Mouse (Mus musculus): ENCODE measurements around the gene Sept9.
A peak's percentile ranks its signal among the peaks of the same experiment; 100 is the strongest.

The Sept9 gene

DNA sequence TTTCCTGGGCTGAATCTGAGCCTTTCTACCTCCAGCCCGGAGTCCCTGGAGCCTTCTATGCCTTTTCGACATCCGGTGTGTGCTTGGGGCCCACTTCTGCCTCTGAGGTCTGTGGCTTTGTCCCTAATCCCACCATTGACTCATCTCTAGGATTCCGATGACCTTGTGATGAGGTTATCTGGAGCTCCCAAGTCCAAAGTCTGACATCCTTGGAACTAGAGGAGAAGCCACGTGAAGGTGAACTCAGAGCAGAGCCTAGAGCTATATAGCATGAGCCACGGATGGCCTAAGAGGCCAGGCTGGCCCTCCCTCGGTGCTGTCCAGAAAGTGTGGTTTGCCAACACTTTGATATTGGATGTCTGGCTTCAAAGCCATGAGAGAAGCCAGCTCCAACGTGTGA is 23.4 kb downstream of the Sept9 start:
- no peak for DNase-seq

- no peak for DNase-seq
Measured at GRCm38 (mm10) chr11:117224804-117225203, 25.3 kb downstream of the Sept9 start.

DNA sequence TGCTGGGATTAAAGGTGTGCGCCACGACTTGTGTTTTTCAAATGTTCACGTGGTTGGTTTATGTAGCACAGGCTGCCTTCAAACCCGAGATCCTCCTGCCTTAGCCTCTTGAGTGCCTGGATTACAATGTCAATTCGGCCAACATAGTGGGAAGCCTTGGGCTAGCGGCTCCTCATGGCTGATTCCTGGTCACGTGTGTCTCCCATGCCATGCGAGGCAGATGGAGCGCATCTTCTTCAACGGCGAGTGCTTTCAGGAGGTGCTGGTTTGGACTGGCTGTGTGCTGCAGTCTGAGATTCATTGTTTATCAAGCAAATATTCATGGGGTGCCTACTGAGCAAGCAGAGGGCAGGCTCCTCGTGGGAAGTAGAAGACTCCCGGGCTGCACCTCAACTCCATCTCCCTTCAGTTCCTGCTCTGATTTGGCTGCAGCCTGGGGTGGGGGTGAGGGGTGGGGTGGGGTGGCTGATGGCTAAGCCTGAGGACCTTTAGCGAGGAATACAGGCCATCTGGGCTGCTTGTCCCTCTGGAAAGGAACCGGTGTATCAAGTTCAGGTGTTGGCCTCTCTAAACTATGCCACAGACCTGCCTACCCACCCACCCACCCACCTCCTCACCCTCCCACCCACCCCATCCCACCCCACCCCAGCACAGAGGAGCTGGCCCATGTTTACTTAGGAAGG is 26.2 kb downstream of the Sept9 start:
- no peak for DNase-seq

- no peak for DNase-seq
Measured at GRCm38 (mm10) chr11:117226214-117226535, 26.7 kb downstream of the Sept9 start.

GRCm38 (mm10) chr11:117228139-117228538 is 28.7 kb downstream of the Sept9 start:
- no peak for DNase-seq

GRCm38 (mm10) chr11:117231551-117231950 is 32.1 kb downstream of the Sept9 start:
- DNase-seq = peak; percentile 27 to 41

- DNase-seq = peak; percentile 67 to 71
Measured at GRCm38 (mm10) chr11:117232032-117232431, 32.6 kb downstream of the Sept9 start.

- no peak for DNase-seq
Measured at GRCm38 (mm10) chr11:117232886-117233458, 33.5 kb downstream of the Sept9 start.

DNA sequence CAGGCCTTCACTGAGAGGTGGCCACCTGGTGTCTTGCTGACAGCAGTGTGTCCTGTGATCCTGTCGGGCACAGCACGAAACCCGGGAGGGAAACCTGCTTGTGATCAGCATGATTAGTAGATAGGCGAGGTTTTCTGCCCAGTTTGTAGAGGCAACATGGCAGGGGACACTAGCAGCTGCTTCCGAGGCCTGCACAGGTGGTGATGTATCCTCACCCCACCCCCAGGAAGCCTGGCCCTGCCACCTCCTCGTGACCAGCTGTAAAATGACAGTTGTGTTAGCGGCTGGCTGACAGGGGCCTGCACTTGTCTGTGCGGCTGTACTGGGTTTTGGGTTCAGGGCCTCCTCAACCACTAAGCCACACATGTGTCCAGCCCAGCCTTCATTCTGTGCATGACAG is 34.4 kb downstream of the Sept9 start:
- DNase-seq = no peak

GRCm38 (mm10) chr11:117235086-117235897 is 35.8 kb downstream of the Sept9 start:
- no peak for DNase-seq

GRCm38 (mm10) chr11:117235898-117236459 is 36.5 kb downstream of the Sept9 start:
- peak in 1 of 2 experiments; percentile 28 for DNase-seq

DNA sequence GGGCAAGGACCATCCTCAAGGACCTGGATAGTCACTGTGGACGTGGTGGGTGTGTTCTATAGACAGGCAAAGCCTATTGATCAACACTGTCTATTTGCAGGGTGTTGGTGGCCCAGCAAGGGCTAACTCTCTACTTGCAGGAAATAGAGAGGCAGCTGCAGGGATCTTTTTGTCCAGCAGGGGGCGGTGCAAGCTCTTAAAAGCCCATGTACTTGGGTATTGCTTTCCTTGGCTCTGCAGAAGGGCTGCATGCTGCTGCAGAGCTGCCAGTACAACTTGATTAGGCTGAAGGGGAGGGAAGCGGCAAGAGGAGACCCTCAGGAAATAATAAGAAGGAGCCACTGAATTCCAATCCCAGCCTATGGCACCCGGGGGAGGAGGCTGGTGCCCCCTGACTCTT is 38.7 kb downstream of the Sept9 start:
- DNase-seq = peak; percentile 85 to 87

GRCm38 (mm10) chr11:117239617-117240016 is 40.2 kb downstream of the Sept9 start:
- no peak for DNase-seq

GRCm38 (mm10) chr11:117240322-117240721 is 40.9 kb downstream of the Sept9 start:
- no peak for DNase-seq

DNA sequence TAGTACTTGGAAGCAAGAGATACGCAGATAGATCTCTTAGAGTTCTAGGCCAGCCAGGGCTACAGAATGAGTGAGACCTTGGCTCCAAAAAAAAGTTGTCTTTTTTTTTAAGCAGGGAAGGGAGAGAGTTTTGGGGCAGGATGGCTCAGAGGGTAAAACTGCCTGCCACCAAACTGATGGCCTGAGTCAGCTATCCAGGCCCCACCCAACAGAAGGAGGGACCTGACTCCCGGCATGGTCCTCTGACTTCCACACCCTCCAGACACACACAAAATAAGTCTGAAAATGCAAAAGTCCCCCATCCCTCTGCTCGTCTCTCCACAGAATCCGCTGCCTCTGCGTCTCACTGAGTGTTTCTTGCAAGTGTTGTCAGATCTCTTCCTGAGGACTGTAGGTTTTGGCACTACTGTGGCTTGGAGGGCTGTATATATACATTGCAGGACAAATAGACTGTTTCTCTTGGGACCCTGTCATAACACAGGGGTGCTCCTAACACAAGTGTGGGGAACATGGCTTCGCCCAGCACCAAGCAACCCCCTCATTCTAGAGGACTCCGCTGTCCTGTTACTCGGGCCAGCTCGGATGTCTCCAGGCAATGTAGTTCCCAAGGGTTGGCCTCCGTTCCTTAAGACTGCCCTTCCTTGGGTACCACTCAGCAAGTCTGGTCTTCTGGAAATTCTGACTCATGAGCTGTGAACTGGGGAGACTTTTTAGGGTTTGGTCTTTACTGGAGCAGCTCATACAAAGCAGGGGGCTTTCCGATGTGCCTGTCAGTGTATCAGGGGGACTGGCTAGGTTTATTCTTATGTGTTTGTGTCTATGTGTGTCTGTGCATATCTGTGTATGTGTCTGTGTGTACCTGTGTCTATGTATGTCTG is 41.6 kb downstream of the Sept9 start:
- no peak for DNase-seq

GRCm38 (mm10) chr11:117242339-117243084 is 43.1 kb downstream of the Sept9 start:
- DNase-seq = no peak

- no peak for DNase-seq
Measured at GRCm38 (mm10) chr11:117243536-117244290, 44.3 kb downstream of the Sept9 start.

DNA sequence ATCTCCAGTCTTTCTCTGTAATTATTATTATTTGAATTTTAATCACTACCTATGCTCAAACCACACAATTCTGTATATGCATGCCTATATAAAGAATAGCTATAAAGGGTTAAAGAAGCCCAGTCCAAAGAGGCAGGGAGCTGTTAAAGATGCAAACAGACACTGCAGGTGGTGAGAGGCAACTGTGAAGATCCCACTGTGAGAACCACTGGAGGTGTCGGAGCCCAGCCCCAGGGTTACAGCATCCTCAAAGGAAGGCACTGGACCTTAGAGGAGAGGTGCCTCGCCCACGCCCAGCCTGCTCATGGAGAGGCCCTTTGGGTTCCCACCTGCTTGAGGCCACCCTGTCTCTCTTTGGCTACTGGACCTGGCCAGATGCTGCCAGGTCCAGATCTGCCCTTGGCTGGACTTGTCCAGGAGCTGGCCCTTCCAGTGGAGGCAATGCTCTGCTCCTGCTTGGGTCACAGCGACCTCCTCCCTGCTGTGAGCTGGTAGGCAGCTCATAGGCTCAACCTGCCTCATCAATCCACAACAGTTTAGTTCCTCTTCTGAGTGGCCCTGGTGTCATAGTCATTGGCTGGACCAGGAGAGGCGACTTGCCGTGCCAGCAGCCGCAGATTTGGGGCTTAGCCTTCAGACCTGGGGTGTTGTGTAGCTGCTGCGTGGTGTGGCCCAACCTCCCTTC is 45.7 kb downstream of the Sept9 start:
- no peak for DNase-seq

DNA sequence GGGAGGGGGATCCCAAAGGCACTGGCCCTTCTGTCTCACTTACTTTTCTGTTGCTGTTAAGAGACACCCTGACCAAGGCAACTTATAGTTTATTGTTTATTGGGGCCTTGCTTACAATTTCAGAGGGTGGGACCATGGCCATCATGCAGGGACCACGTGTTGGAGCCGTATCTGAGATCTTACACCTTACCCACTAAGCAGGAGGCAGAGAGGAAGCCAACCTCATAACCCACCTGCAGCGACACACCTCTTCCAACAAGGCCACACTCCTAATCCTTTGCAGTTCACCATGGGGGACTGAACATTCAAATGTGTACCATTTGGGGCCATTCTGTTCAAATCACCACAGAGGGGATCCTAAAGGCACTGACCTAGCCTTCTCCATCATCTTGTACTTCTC is 46.4 kb downstream of the Sept9 start:
- DNase-seq = no peak

- no peak for DNase-seq
Measured at GRCm38 (mm10) chr11:117246286-117246685, 46.8 kb downstream of the Sept9 start.
